Mouse (Mus musculus) thymus, postnatal 4 days (tissue): ENCODE measurements around the gene Ssh3.
A peak's percentile ranks its signal among the peaks of the same experiment; 100 is the strongest.

Experiments
- DNase-seq: peaks from one replicate; pipeline ENCODE4 v3.0.0; 2021

The Ssh3 gene

DNA sequence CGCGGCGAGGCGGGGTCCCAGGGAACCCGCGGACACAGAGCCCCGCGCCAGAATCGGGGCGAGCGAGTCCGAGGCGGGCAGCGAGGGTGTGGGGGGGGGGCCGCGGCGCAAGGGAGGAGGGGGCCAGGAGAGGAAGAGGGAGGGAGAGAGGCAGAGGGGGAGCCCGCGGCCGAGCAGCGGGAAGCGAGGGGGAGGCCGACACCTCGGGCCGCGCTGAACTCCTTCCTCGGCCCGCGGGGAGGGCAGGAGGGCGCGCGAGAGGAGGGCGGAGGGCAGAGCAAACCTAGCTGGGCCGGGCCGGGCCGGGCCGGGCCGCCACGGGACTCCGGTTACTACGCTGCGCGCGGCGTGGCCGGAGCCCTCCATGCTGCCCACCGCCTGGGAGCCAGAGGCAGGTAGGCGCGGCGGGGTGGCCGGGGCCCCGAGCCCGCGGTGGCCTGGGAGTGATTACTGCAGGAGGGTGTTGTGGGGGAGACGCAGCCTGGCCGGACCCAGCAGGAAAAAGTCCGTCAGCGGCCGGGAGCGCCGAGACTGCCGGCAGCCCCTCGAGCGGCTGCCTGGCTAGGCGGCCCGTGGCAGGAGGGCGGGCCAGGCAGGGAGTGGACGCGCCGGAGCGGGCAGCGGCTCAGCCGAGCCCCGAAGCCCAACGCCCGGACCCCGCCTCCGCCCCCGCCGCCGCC lies 54.1 kb downstream of the Ssh3 start:
- DNase-seq: peak; percentile 53

DNA sequence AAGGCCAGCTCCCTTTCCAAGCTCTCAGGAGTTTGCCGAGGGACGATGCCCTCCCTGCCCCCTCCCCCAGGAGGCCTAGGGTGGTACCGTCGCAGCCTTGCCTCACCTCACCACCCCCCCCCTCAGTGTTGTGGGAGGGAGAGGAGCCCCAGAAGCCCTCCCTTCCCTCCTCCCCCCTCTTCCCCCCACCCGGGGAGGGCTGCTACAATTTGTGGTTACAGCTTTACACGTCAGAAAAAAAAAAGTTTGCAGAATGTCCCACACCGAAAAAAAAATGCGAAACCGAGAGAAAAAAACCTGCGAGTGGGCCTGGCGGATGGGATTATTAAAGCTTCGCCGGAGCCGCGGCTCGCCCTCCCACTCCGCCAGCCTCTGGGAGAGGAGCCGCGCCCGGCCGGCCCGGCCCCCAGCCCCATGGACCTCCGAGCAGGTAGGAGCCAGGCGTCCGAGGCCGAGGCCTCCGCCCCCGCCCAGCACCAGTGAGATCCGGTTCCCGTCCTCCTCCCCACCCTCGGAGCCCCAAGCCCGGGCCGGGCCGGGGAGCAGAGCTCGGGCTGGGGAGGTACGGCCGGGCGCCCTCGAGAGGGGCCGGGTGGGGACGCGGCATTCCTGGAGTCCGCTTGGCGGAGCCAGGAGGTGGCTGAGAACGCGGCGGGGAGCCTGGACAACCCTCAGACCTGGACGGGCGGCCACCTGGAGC lies 54.8 kb downstream of the Ssh3 start, which contains the start of the genes Clcf1 and AC109138.7:
Gene Clcf1 (plus strand): TSS at position 168 of the 700 bp plus-strand sequence.
Gene AC109138.7 (plus strand): TSS at position 287 of the 700 bp plus-strand sequence.
- DNase-seq: peak; percentile 70

DNA sequence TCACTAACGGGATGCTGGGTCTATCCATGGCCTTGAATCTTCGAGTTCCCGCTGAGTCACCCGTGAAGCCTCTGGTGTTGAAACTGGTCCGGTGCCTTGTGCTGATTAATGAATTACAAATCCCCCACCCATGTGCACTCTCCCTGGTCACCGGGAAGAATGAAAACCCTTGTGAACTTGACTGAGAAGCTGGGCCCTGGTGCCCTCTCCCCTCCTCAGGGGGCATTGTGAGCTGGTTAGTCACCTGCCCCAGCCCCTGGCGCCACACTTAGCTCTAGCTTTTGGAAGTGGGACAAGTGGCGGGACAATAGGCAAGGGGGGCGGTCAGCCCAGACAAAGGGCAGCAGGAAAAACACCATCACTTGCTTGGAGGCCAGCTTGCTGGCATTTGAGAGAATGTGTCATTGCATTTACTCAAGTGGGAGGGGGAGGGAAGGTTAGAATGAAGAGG lies 55.4 kb downstream of the Ssh3 start:
- DNase-seq: peak; percentile 17

DNA sequence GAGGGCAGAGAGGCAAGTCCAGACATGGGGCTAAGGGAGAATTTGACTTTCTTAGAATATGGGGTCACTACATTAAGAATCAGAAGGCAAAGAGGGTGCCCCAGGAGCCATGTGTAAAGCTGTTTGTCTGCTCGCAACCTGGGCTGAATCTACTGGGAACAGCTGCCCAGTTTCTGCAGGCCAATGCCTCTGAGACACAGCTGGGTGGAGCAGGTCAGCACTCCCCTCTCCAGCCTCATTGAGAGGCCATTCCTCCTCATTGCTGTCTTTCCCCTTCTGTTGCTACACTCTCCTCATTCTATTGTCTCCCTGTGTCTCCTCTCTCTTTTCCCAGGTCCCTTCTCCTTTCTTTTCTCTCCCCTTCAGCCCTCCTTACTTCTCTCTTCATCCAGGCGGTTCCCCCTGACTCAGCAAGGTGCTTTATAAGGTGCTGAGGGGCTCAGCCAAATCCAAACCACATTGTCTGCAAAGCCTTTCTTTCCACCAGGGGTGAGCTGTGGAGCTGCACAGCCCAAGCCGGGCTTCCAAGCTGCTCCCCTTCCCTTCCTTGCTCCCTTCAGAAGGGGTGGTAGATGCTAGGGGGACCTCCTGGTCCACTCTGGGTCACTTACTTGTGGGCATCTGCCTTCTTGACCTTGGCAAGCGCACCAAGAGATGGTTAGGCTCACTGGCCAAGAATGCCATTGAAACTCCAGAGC lies 56.9 kb downstream of the Ssh3 start:
- DNase-seq: no peak
